Mouse (Mus musculus) thymus, adult 2 months (tissue): Measurements from ENCODE around the gene Ypel3.

Source experiments
- CTCF ChIP-seq: fragments of 200-500 bp; IDR thresholded peaks from 2 replicates; pipeline ENCODE4 v1.5.1; 2012; ENCODE audit warnings: mild to moderate bottlenecking, control low read depth, low read length, moderate library complexity, borderline replicate concordance; ENCODE audit not compliant: control insufficient read depth, poor library complexity, insufficient read depth; ENCODE audit errors: extremely low read depth
- POLR2A ChIP-seq: fragments of 200-500 bp; IDR thresholded peaks from 2 replicates; pipeline ENCODE4 v1.6.1; 2012; ENCODE audit warnings: mild to moderate bottlenecking, low read length, control low read depth, moderate library complexity; ENCODE audit not compliant: control insufficient read depth, poor library complexity, insufficient read depth; ENCODE audit errors: extremely low read depth

DNA sequence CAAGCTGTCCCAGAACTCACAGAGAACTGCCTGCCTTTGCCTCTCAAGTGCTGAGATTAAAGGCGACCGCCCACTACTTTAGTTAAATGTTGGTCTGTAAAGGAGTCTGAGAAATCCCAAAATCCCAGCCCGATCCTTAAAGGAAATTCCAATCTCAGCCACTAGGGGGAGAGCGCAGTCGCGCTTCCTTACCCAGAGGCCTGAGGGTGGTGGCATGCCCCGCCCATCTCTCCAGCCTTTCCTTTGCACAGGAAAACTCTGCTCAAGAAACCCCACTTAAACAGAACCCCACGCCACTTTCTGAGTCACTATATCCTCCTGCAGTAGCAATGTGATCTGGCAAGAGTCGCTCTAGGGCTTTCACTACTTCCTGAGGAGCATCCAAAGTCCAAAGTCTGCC is 21.9 kb upstream of the Ypel3 start:
- no peak for TF ChIP-seq POLR2A
- TF ChIP-seq CTCF, result peak; percentile 86; the same call in 1 of the 2 replicates
